Mouse (Mus musculus) left cerebral cortex, postnatal 14 days (tissue): ENCODE data around the gene Ccdc182. TPM values are rescaled to one million over a fixed set of nuclear protein-coding genes. Genes with fewer than 3 reads are reported as not detected.
A peak's percentile ranks its signal among the peaks of the same experiment; 100 is the strongest.

Experiments used
- DNase-seq, 2 experiments: peaks; one replicate each; pipeline ENCODE4 v3.0.0; 2021 to 2022; ENCODE audit warnings: low spot score in 2 of 2, mixed read lengths in 1 of 2
- intact Hi-C: fragments of 180-260 bp; cut with DNase I; formaldehyde crosslinking; loops from one replicate; pipeline ENCODE4 v1.15.1; 2025
- long read RNA-seq, 2 experiments: library from polyadenylated mRNA; stranded (forward); transcript quantifications; one replicate each; pipeline ENCODE4 v2.0.0; 2021
- total RNA-seq, 2 experiments: library from RNA; stranded (reverse); gene quantifications; 2 replicates each; pipeline ENCODE4 v1.2.3; 2021

The Ccdc182 gene
- not detected for total RNA-seq
- long read RNA-seq, experiment 1 = 0 reads
- long read RNA-seq, experiment 2 = 0 reads

DNA sequence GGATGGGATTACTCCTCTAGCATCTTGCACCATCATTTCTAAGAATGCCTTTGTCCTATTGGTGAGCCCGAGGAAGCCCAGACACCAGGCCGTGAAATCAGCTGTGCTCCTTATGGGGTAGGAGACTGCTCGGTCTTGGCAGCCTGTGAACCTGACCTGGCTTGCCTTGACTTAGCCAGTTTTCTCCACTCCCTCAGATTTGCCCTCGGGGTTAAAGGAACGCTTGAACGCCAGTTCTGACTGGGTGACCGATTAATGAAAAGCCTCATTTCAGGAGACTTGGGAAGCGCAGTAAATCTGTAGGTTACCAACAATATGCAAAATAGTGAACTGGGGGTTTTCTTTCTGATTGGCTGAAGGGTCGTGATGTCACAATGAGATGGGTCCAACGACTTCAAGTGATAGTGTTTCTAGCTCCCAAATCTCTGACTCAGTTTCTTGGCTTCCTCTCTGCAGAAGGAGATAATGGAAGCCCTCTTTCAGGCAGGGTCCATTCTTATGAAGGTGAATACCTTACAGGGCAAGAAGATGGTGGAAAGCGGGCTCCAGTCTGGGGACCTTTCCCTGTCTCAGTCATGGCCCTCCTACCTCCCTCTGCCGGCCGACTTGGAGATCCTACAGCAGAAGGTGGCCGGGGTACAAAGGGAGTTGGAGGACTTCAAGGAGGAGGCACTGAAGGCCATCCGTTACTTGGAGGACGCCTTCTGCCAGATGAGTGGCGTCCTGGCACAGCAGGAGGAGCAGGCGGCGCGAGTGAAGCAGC lies at the start of gene Ccdc182:
Ccdc182 (plus strand) TSS at position 428 of the 763 bp plus-strand sequence.
- intact Hi-C loops = loop anchor here (5.0 kb wide), 2 partner anchors 118 to 433 kb away; no protein-coding TSS in a partner anchor
- DNase-seq = no peak

DNA sequence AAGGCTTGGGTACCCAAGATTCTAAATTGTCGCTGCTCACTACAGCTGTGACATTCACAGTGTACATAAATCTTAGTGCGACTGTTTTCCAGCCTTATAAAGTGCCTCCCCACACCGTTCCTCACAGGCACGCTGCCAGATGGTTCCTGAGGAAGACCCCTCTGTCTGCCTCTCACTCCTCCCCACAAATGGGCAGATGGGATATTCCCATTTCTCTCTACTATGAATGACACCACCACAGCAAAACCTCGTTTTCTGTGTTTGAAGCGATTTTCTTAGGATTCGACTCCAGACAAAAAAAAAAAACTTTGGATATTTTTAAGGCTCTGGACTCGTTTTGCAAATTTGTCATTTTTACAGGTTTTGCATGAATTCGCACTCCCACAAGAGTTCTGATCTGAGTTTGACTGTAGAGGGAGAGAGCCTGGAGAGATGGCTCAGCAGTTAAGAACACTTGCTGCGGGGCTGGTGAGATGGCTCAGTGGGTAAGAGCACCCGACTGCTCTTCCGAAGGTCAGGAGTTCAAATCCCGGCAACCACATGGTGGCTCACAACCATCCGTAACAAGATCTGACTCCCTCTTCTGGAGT lies 48.2 kb upstream of the Ccdc182 start:
- intact Hi-C loops = no loop called here
- DNase-seq = peak; percentile 38 to 67

DNA sequence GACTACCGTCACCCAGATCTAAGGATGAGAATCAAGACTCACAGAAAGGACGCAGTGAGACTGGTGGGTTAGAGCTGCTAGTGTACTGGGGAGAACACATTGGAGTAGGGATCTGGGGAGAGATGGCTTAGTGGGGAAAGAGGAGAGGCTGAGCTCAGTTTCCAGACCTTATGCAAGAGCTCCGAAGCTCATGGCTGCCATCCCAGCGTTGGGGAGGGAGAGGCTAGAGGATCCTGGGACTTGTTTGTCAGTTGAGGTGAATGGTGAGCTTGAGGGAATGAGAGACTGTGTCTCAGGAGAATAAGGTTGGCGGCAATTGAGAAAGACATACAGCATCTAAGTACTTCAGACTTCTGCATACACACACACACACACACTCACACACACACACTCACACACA lies 45.2 kb upstream of the Ccdc182 start:
- DNase-seq = no peak
- intact Hi-C loops = no loop called here

DNA sequence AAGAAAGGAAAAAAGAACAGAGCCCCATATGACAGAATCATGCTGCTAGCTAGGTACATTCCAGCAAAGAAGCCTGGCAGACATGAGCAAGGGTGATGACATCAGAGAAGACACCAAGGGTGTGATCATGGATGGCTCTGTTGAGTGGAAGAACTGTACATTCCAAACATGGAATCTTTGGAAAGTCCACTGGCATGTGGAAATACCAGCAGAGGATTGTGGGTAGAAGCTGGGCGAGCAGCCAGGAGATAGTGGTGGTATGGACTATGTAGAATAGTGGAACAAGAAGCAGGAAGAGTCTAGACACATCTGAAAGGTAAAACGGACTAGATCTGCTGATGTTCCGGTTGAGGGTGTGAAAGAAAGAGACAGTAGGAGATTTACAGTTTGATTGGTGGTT lies 43.3 kb upstream of the Ccdc182 start:
- DNase-seq = no peak
- intact Hi-C loops = loop anchor here (5.0 kb wide), 1 partner anchor 162 kb away; no protein-coding TSS in a partner anchor

DNA sequence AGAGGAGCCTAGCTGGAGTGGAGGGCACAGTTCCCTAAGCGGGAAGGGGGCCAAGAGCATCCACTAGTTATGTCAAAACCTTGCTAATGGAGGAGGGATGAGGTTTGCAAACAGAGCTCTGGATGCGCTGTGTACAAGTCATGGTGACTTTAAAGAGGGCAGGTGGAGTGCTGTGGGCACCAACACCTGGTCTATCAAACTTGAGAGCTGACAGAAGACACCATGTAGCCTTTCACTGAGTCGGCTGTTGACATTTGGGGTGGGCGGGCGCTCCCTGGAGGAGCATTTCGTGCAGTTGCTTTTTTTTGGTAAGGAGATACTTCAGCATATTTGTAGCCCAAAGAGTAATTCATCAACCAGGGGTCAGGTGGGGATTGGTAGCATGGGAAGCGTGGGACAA lies 42.6 kb upstream of the Ccdc182 start:
- no peak for DNase-seq
- intact Hi-C loops = loop anchor here (5.0 kb wide), 1 partner anchor 161 kb away; no protein-coding TSS in a partner anchor

DNA sequence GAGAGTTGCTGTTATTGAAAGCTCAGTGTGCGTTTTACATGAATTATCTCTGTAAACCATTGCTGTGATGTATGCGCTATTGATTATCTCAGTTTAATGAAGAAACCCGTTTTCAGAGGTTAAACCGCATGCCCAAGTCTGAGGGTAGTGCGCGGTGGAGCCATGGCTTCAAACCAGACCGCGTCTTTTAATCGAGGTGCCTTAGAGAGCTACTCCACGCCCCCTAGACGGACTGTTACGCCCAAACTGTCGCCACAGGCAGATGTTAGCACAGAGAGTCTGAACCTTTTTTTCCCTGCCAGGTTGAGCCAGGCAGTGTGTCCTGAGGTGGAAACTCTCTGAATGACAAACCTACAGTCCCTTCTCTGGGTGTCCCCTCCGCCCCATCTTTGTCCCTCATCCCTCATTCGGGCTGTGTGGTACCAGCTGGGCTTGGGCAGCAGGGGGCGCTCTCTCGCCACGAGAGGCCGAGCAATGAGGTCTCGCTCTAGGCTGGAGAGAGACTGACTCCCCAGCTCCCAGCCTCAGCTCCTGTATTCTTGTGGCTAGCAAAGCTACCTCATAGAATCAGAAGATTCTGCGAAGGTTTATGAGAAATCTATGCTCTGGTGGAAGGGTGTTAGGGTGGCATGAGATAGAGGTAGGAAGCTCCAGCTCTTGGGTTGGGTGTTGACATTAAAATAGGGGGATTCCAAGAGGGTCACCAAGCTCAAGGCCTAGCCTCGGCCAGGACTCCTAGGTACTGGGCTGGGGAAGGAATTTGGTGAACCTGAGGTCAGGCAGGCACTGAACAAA lies 41.7 kb upstream of the Ccdc182 start:
- intact Hi-C loops = loop anchor here (2.0 to 5.0 kb wide), 3 partner anchors 160 to 571 kb away; no protein-coding TSS in a partner anchor
- DNase-seq = peak; percentile 61 to 84

DNA sequence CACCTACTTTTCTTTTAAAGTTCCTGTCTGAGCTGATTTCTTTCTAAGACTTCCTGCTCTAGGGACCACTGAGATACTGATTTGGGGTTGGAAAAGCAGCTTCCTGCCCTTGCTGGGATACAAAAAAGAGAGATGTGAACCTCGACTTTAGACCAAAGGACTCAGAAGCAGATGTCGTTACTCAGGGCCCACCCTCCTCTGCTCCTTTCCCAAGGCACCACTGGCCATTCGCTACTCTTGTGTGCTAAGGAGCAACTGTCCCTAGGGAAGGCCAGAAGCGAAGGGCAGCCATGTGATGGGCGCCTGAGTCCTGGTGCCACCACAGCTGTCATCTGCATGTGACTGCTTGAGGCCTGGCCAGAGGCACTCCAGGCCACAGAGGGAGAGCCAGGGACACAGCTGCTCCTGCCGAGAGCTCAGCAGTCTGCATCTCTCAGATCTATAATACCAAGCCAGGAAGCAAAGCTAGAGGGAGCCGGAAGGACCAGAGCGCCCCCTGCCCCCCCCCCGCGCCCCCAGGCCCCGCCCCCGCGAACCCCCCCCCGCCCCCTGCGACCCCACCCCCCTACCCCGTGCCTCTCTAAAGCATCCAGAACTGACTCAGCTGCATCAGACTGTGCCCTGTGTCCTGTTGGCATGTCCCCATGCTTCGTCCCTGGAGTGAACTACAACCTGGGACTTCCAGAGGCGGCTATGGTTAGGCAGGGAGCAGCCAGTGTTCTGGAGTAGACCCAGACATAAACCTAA lies 40.9 kb upstream of the Ccdc182 start:
- peak in 1 of 2 experiments; percentile 20 for DNase-seq
- intact Hi-C loops = loop anchor here (2.0 to 5.0 kb wide), 3 partner anchors 159 to 570 kb away; no protein-coding TSS in a partner anchor

DNA sequence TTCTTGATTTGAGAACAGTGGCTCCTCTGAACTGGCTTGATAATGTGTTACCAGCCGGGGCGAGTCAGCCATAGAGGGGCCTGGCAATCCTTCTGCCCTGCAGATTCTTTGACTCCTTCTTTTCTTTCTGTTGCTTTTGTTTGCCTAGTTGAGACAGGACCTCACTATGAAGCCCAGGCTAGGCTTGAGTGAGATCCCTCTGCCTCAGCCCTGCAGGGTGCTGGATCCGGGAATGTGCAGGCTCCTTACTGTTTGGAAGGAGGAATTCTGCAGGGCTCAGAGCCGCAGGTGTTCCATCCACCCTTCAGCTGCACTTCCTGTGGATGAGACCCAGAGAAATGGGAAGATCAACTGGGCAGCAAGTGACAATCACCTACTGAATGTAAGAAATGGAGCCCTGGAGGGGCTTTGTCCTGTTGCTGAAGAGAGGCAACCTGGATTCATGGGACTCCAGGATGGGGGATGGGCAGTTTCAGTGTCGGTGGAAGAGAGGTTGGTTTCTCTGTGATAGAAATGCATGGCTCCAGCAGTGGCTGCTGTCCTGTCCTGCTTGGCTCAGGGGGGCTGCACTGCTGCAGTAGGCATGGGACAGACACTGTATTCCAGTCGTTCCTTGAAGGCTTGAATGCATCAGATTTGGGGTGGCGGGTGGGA lies 40.2 kb upstream of the Ccdc182 start:
- intact Hi-C loops = loop anchor here (2.0 to 5.0 kb wide), 3 partner anchors 159 to 569 kb away; no protein-coding TSS in a partner anchor
- no peak for DNase-seq

DNA sequence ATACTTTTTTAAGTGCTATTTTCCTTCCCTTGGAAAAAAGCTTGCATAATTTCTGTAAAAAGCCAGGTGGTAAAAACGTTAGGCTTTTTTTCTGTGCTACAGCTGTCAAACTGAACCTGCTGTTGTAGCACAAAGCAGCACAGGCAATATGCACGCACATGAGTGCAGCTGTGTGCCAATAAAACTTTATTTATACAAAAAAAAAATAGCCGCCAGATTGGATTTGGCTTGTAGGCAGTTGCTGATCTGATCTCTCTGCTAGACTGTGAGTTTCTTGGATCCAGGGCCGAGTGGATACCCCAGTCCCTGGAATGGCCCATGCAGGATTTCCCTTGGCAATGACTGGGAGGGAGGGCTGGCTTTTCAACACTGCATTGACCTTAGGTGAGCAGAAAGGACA lies 36.2 kb upstream of the Ccdc182 start:
- no peak for DNase-seq
- intact Hi-C loops = no loop called here

DNA sequence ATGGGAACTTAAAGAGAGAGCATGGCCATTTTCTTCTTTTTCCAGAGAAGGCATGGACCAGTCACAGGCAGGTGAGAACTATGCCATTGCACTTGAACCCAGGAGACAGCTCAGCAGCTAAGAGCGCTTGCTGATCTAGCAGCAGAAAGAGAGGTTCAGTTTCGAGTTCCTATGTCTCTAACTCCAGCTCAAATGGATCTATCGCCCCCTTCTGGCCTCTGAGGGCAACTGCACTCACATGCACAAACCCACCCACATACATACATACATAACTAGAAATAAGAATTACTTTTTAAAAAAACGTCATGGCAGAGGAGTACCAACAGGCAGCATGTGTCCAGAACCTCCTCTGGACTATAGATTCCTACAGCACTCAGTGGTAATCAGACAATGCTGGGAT lies 35.6 kb upstream of the Ccdc182 start:
- intact Hi-C loops = no loop called here
- DNase-seq = no peak

DNA sequence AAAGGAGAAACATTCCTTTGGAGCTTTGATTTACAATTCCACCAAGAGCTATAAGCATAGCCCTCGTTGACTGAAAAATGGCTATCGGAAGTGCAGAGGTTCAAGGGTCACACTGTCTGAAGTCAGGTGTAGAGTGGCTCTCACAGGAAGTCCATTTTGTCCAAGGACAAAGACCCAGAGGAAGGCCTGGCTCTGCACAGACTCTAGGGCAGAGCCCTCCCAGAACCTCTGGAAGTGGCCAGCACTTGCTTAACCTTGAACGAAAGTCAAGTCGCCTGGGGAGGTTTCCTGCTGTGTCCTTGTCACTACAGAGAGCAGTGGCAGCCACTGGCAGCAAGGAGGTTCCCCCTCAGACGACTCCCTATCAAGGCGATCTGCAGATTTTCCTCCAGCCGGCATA lies 33.4 kb upstream of the Ccdc182 start:
- intact Hi-C loops = no loop called here

DNA sequence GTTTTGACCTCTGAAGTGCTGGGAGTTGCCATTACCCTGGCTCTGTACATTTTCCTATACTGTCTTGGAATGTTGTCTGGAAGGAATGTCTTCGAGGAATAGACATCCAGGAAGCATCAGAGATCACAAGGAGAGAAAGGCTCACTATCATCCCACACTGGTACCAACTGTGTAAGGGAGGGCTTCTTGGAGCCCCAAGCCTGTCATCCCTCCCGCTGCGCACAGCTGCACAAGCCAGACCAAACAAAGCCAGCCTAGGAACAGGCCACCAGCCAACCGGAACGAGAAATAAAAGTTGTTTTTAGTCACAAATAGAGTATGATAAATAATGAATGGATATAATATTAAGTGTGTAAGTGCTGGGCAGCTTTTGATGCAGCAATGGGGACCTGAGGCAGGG lies 29.0 kb upstream of the Ccdc182 start:
- DNase-seq = no peak
- intact Hi-C loops = no loop called here

More for the DNA sequence above, 33.4 kb upstream of the Ccdc182 start:
- no peak for DNase-seq

DNA sequence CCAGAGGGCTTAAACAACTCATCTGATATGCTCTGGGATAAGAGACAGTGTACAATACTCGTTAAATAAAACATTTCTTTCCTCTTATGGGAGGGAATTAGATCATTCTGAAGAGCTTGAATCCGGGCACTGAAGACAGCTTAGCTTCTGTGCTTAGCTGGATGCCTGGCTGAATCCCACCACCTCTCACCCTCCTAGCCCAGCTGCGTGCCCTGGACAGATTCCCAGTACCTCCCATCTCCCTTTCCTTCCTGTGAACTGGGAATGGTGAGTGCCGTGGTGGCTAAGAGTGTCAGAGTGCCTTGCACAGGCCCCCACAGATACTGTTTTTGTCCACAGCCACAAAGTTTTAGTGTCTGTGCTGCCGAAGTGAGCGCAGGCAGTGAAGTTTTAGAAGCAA lies 27.5 kb upstream of the Ccdc182 start:
- DNase-seq = no peak
- intact Hi-C loops = no loop called here

DNA sequence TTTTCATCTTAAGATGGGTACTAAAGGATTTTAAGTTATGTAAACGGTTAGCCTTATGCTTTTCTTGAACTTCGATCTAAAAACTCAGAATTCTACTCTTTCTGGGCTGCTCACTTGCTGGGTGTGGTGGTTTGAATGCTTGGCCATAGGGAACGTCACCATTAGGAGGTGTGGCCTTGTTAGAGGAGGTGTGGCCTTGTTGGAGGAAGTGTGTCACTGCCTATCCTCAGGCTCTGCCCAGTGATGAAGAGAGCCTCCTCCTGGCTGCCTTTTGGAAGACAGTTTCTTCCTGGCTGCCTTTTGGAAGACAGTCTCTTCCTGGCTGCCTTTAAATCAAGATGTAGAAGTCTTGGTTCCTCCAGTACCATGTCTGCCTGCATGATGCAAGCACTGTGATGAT lies 22.0 kb upstream of the Ccdc182 start:
- DNase-seq = no peak
- intact Hi-C loops = no loop called here

DNA sequence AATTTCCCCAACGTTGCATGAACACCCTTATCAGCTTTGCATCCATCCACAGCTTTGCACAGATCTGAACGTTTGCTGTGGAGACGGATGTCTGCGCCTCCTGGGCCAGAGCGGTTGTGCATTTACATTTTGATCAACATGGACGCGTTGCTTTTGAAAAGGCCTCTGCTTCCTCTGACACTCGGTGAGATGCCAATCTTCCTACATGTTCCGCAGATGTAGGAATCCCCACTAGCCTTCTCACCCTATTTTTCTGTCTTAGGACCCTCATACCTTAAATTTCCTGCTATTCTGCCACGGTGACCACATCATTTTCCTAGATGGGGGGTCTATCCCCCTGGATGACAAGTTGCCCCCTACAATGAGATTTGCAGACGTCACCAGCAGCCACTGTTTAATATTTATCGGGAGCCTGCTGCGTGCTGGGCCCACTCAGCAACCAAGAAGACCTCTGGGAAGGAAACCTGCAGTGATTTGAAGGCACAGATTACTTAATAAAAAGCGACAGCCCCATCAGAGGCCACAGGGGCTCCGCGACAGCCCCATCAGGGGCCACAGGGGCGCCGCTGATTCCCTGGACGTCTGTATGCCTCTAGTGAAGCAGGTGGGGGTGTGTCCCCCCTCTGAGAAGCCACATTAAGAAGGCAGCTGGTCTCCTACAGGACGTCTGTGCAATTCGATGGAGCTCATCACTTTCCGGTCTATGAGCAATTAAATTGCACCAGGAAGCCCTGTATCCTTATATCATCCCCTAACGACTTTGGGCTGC lies 19.6 kb upstream of the Ccdc182 start:
- intact Hi-C loops = no loop called here
- DNase-seq = no peak

DNA sequence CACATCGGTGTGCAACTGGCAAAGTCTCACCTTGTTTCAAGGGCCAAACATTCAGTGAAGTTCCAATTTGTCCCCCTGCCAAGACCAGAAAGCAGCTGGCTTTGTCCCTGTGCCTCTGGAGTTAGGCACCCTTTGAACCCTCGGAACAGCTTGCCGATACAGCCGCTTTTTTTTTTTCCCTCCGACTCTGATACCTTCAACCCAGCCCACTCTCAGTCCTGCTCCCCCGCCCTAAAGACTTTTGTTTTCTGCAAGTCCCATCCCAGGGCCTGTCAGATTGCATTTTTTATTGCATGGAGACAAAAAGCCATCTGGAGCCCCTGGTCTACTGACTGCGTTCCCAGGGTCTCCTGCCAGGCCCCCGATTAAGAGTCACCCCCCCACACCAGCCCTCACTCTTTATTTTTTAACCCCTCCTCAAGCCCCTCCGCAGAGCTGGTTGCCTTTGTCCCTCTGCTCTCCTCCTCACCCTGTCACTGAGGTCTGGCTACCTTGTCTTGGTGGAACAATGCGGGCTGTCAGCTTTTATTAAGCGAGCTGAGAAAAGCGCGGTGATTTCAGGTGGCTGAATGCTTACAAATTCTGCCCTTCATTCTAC lies 18.9 kb upstream of the Ccdc182 start:
- intact Hi-C loops = no loop called here
- DNase-seq = no peak

DNA sequence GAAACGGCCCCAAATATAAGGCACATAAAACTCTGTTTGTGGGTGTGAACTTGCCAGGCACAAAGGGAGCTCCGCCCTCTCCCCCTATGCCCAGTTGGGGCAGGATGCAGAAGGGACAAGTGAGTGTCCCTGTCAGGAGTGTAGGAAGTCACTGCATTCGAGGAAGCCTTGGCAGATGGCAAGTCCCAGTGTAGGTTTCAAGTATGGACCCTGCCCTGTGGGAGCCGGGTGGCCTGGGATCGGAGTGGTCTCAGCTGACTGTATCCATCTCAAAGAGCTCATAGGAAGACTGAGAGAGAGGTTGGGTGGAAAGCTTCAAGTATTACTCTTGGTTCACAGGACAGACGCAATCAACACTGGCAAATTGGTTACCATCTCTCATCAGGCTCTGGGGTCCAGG lies 17.9 kb upstream of the Ccdc182 start:
- intact Hi-C loops = no loop called here
- no peak for DNase-seq
